Mouse (Mus musculus) forebrain, postnatal 0 days (tissue): ENCODE measurements around the gene Acbd6. TPM values are rescaled to one million over a fixed set of nuclear protein-coding genes. Genes with fewer than 3 reads are reported as not detected.

Experiments used
- ATAC-seq: fragments of 200-750 bp; cut with Nextera tagmentation; 2 replicates; pipeline ENCODE4 v1.8.0; 2017; ENCODE audit warnings: mild to moderate bottlenecking, moderate library complexity
- DNase-seq: peaks from one replicate; pipeline ENCODE4 v3.0.0-alpha.2; 2015
- H3K27ac ChIP-seq: fragments of 300-500 bp; sonication (generic); 2 replicates; pipeline ENCODE4 v1.5.1; 2014; ENCODE audit warnings: low read depth, mild to moderate bottlenecking, antibody characterized with exemption, low read length, moderate library complexity, mixed read lengths
- H3K27me3 ChIP-seq: fragments of 300-500 bp; sonication (generic); 2 replicates; pipeline ENCODE4 v1.6.1; 2014; ENCODE audit warnings: mild to moderate bottlenecking, low read length, mixed read lengths; ENCODE audit not compliant: insufficient read depth
- H3K36me3 ChIP-seq: fragments of 300-500 bp; sonication (generic); 2 replicates; pipeline ENCODE4 v1.6.1; 2014; ENCODE audit warnings: mild to moderate bottlenecking, moderate library complexity; ENCODE audit not compliant: insufficient read depth
- H3K4me1 ChIP-seq: fragments of 300-500 bp; sonication (generic); 2 replicates; pipeline ENCODE4 v1.6.1; 2014; ENCODE audit warnings: antibody characterized with exemption; ENCODE audit not compliant: insufficient read depth
- H3K4me2 ChIP-seq: fragments of 300-500 bp; sonication (generic); 2 replicates; pipeline ENCODE4 v1.6.1; 2014; ENCODE audit warnings: low read depth, mild to moderate bottlenecking, moderate library complexity
- H3K4me3 ChIP-seq: fragments of 300-500 bp; sonication (generic); 2 replicates; pipeline ENCODE4 v1.5.1; 2014; ENCODE audit warnings: low read depth, low read length, mixed read lengths
- H3K9ac ChIP-seq: fragments of 300-500 bp; sonication (generic); 2 replicates; pipeline ENCODE4 v1.6.1; 2014; ENCODE audit warnings: mild to moderate bottlenecking
- H3K9me3 ChIP-seq: fragments of 300-500 bp; sonication (generic); 2 replicates; pipeline ENCODE4 v1.6.1; 2016; ENCODE audit warnings: low read length
- CTCF ChIP-seq: sonication (generic); IDR thresholded peaks from 2 replicates; pipeline ENCODE4 v1.5.1; 2016; ENCODE audit warnings: antibody characterized with exemption, control low read depth, low read depth
- WGBS: fragments of 180-500 bp; shearing (Covaris S2); extraction: QIAGEN DNeasy Blood & Tissue Kit; methylation state at CpG from one replicate; pipeline ENCODE4 v1.1.7; 2014; 5-methylcytosine and 5-hydroxymethylcytosine counted together
- polyA plus RNA-seq: library from polyadenylated mRNA; unstranded; fragments of >200 nt; fragmentation: Nextera tagmentation; extraction: Ambion mirVana; gene quantifications from 2 replicates; pipeline ENCODE4 v1.2.1, GENCODE M21; 2015
- total RNA-seq: library from RNA; depleted of rRNA; stranded (reverse); fragments of >200 nt; gene quantifications from 2 replicates; pipeline ENCODE4 v1.2.3, GENCODE M21; 2014

Acbd6 gene
- total and polyA plus RNA-seq, 2 experiments from 2014 or later = 114 to 143 TPM

DNA sequence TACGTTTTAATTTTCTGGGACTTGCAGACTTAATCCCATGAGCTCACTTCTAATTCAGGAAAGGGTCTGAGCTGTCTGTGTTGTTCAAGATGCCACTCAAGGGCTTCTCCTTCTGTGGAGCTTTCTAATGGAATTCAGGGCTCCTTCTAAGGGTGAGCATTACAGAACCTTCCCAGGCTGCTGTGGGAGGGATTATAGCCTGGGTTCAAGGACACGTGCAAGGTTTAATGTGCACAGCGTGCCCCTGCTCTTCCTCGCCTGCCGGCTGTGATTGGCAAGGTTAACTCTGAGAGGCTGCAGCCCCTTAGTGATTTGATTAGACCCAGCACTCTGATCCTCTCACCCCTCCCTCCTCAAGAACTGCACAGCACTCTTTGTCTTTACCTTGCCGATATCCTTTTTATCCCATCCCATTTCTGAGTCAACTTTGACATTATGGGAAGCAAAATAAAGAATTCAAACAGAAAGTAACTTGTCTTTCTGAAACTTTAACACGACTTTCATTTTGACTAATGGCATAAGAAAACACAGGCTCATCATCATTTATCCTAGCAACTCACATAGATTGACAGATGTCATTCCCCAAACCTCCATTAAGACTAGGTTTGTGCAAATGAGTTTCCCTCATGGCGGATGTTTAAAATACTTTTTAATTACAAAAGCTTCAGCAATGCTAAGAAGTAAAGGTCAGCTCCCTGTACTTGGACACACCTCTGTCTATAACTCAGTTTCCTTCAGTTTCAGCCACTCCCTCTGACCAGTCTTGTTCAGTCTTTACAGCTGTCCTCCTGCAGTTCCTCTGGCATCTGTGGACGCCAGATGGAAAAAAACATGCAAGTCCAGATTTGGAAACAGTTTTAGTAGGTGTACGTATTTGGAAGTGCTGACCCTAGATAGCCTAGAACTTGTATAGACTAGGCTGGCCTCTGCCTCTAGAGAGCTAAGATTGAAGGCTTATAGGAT is 88.7 kb downstream of the Acbd6 start:
- DNase-seq (no peak), ATAC-seq (peak; percentile 34; the same call in 1 of the 2 replicates)
- Histone ChIP-seq H3K36me3 (no peaks in the 10 kb centered on the region), H3K27me3 (no peaks in the 10 kb centered on the region), H3K27ac (no peak overlapping the region), H3K9ac (no peak overlapping the region), H3K9me3 (no peaks in the 10 kb centered on the region), H3K4me1 (no peaks in the 10 kb centered on the region), H3K4me3 (no peak overlapping the region), H3K4me2 (no peak overlapping the region)
- TF ChIP-seq CTCF = no peak
- WGBS = 43% methylated on average over 10 of the region's 10 CpGs

DNA sequence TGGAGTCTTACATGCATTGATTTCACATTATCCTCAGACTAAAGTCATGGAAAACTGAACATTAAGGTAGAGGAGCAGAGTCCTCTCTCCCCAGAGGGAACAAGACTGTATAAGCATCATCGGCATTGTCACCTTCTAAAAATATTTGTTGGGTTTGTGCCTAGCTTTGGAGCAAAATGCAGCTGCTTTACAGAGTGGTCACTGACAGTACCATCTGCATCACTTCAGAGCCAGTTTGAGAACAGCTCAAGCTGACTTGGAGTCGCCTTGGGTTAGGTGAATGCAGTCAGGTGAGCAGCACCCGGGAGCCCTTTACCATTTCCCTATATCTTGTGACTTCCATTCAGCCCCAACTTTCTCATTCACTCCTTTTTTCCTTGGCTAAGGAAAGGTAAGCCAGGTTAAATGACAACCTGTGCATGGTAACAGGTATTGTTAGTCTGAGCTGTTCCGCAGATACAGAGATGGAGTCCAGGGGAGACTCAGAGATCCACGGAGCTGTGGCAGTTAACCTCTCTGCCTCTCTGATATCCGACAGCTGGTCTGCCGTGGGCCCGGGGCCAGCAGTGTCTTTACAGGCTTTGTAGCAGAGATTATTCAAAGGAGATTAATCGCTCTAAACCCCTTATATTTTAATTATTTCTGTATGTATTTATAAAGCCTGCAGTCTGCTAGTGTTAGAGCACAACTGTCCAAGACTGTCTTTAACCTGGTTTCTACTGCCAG is 92.4 kb downstream of the Acbd6 start:
- no peak for TF ChIP-seq CTCF
- no peak overlapping the region for H3K27ac ChIP-seq
- no peak overlapping the region for H3K4me3 ChIP-seq
- DNase-seq (no peak), ATAC-seq (no peak)
- no peak overlapping the region for H3K4me2 ChIP-seq
- WGBS = 53% methylated on average over 9 of the region's 9 CpGs
- H3K36me3 ChIP-seq = no peaks in the 10 kb centered on the region
- H3K9ac ChIP-seq = no peak overlapping the region
- no peaks in the 10 kb centered on the region for H3K9me3 ChIP-seq
- no peaks in the 10 kb centered on the region for H3K27me3 ChIP-seq
- H3K4me1 ChIP-seq = no peaks in the 10 kb centered on the region

DNA sequence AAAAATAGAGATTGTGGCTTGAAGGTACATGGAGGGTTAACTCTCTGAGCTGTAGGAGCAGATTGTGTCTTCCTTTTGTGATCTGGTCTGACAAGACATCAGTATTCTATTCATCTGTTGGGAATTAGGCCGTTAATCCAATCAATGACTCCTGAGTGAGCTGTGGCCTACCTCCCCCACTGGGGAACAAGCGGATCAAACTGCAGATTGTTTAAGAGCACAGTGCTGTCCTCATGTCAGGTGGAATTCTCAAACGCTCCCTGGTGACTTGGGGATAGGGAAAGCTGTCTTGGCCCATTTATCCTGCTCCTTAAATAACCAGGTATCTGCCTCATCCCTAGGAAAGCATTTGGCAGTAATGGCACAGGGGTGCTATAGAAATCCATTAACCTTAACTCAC is 97.0 kb downstream of the Acbd6 start:
- no peak for ATAC-seq
- DNase-seq = no peak
- Histone ChIP-seq H3K9ac (no peak overlapping the region), H3K27me3 (no peaks in the 10 kb centered on the region), H3K36me3 (no peaks in the 10 kb centered on the region), H3K27ac (no peak overlapping the region), H3K4me2 (no peak overlapping the region), H3K4me1 (no peaks in the 10 kb centered on the region), H3K4me3 (no peak overlapping the region), H3K9me3 (no peaks in the 10 kb centered on the region)
- WGBS = 25% methylated on average over 3 of the region's 3 CpGs
- no peak for TF ChIP-seq CTCF

DNA sequence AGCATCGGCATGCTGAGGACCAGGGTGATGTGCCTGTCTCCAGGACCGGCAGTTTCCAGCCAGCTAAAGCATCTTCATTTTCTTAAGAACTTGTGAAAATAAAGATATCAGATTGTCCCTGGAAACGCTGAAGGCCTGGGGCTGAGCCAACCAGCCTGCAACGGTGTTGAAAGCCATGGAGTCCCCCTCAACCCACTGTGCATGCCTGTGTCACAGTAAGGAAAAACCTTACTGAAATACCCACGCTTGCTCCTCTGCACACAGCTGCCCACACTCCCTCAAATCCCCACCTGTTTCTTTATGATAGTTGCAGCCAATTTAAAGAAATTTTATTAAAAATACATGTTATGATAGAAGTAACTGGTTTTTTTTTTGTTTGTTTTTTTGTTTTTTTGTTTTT is 98.4 kb downstream of the Acbd6 start:
- Histone ChIP-seq H3K9me3 (no peaks in the 10 kb centered on the region), H3K4me2 (no peak overlapping the region), H3K27me3 (no peaks in the 10 kb centered on the region), H3K4me3 (no peak overlapping the region), H3K4me1 (no peaks in the 10 kb centered on the region), H3K36me3 (no peaks in the 10 kb centered on the region), H3K9ac (no peak overlapping the region), H3K27ac (no peak overlapping the region)
- 63% methylated on average over 5 of the region's 5 CpGs for WGBS
- no peak for ATAC-seq
- TF ChIP-seq CTCF = no peak
- no peak for DNase-seq

DNA sequence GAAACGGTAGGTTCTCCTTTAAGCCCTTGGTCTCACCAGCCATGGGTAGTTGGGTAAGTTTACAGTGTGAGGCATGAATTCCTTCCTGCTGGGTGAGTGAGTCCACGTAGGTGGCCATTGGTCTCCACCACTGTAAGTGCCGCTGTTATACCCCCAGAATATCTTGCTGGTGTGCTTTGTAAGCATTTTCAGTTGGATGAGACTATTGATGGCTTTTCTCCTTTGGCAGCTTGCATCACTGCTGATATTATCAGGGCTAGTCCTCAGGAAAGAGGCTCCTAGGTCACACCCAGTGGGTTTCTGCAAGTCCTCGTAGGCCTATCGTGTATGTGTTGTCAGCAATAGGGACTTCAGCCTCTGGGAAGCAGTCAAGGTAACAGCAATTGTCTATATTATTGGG is 106.1 kb downstream of the Acbd6 start:
- Histone ChIP-seq H3K27me3 (no peaks in the 10 kb centered on the region), H3K9ac (no peak overlapping the region), H3K4me2 (no peak overlapping the region), H3K4me1 (no peaks in the 10 kb centered on the region), H3K9me3 (no peaks in the 10 kb centered on the region), H3K36me3 (no peaks in the 10 kb centered on the region), H3K4me3 (no peak overlapping the region), H3K27ac (no peak overlapping the region)
- 91% methylated on average over 5 of the region's 5 CpGs for WGBS
- ATAC-seq (no peak), DNase-seq (no peak)
- no peak for TF ChIP-seq CTCF

DNA sequence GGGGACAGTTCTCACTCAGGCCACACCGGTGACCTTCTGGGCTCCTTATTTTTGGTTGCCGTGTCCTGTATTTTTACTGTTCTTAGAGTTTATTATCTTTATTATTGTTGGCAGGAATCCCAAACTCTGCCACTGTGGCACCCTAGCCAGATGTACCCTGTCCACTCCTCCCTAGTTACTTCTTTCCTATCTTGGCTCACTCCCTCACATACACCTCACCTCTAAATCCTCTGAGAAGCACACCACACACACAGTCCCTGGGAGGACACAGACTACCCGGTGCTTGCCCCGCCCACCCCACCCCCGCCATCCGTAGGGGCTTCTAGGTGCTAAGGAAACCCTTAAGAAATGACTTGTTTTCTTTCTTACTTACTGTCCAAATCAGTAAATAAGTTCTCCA is 117.7 kb downstream of the Acbd6 start:
- Histone ChIP-seq H3K4me1 (no peaks in the 10 kb centered on the region), H3K27ac (no peak overlapping the region), H3K9me3 (no peaks in the 10 kb centered on the region), H3K4me3 (no peak overlapping the region), H3K27me3 (no peaks in the 10 kb centered on the region), H3K36me3 (peaks cover 4% of the 10 kb centered on the region; the same call in 1 of the 2 replicates), H3K9ac (no peak overlapping the region), H3K4me2 (no peak overlapping the region)
- WGBS = 92% methylated on average over 6 of the region's 6 CpGs
- no peak for TF ChIP-seq CTCF
- ATAC-seq (no peak), DNase-seq (no peak)

DNA sequence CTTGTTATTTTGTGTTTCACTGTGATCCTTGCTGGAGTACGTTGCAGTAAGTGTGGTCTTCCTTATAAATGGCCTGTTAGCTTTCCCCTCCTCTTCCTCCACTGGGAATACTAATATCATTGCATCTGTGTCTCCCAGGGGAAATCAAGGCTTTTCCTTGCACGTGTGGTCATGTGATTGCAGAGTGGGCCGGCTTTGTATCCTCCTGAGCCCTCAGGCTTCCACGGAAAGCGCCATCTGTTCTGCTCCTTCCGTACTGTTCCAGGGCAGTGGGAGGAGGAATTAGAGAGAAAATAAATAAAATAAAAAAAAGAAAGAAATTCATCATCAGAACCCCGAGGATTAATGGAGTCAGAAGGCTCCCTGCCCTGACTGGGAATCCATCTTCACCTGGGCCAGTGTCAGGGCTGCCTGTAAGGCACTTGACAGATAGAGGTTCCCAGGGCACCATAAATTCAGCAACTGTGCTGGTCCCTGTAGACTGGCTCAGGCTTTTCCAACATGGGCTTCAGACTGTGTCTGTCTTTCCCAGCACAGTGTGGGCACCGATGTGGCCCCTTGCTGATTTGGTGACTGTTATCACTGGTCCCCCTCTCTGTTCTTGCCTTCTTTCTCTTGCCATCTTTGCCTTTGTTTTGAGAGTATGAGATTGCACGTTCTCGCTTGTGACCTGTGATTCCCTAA is 123.3 kb downstream of the Acbd6 start:
- DNase-seq = peak; percentile 11
- Histone ChIP-seq H3K4me3 (no peak overlapping the region), H3K9ac (no peak overlapping the region), H3K27ac (no peak overlapping the region), H3K4me1 (no peaks in the 10 kb centered on the region), H3K4me2 (no peak overlapping the region), H3K36me3 (no peaks in the 10 kb centered on the region), H3K9me3 (no peaks in the 10 kb centered on the region), H3K27me3 (no peaks in the 10 kb centered on the region)
- ATAC-seq = peak; percentile 38; the same call in 1 of the 2 replicates
- WGBS = 52% methylated on average over 10 of the region's 10 CpGs
- TF ChIP-seq CTCF = no peak
